Comparison of ENCODE assay signal across 8 mouse cellular contexts in the genomic region with DNA sequence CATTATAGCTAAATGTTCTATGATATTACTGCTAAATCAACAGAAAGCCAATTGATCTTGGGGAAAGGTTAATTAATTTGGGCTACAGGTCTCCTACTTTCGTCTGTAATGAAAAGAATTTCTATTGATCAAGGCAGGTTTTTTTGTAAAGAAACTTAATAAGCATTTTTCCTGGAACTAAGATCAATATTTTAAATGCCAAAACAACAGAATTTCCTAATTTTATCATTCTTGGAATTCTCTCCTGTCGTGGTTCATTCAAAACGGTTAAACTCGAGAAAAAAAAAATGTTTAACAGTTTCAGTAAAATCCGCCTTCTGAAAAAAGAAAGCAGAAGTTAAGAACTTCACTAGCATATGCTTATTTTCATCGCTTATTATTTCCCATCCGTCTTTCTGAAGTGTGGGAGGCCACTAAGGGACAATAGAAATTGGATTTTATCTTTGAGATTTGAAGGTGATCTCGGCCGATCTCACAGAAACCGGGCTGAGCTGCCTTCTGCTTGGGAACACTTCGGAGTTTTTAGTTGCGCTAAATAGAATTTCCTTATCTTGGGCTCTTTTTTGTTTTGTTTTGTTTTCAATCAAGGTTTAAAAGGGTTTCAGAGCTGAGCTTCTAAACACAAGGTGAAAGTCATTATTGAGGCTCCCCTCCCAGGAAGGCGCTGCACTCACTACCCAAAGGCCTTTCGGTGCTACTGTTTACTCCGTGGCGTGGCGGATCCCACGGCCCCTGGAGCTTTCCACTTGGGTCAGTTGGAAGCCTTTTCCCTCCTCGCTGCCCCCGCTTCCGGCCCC. TPM values are rescaled to one million over a fixed set of nuclear protein-coding genes. Genes with fewer than 3 reads are reported as not detected.
DNase-seq lines count a peak whose midpoint lies in the region; ATAC-seq and TF ChIP-seq lines count a peak whose summit lies in the region.
"Had no signal": no experiment of that assay in that cellular context is flagged by ENCODE, and none has a peak within 500 bp of the region (broad histone marks: within the 10 kb centered on the region; RNA-seq: fewer than 3 reads in every experiment).

No protein-coding gene starts in this region.

- no peak overlapping the region for H3K4me2 ChIP-seq in forebrain, postnatal 0 days (ENCODE audit: low read depth)
- peak overlapping the region; percentile 51 for H3K4me2 ChIP-seq in liver, embryonic 14.5 days (ENCODE audit: low read depth)

- H3K4me1 ChIP-seq in forebrain, postnatal 0 days (ENCODE audit: insufficient read depth) = no peaks in the 10 kb centered on the region
- no peaks in the 10 kb centered on the region; a peak in 1 of 4 replicates for H3K4me1 ChIP-seq in liver, embryonic 14.5 days (replicated peaks; ENCODE audit: control insufficient read depth in 2 of 2, insufficient read depth in 2 of 2, low read length in 1 of 2)

- H3K27ac ChIP-seq in forebrain, postnatal 0 days (ENCODE audit: low read depth, low read length) = no peak overlapping the region
- no peak overlapping the region for H3K27ac ChIP-seq in liver, embryonic 14.5 days

- TF ChIP-seq EP300 in liver, embryonic 14.5 days (IDR thresholded peaks at IDR 0.05; ENCODE audit: low read depth) = no peak

- no peak overlapping the region for H3K9ac ChIP-seq in forebrain, postnatal 0 days
- no peak overlapping the region for H3K9ac ChIP-seq in liver, embryonic 14.5 days (replicated peaks)

- peaks cover 69% of the 10 kb centered on the region for H3K27me3 ChIP-seq in forebrain, postnatal 0 days (ENCODE audit: insufficient read depth, low read length)
- peaks cover 81% of the 10 kb centered on the region for H3K27me3 ChIP-seq in liver, embryonic 14.5 days (ENCODE audit: control insufficient read depth, insufficient read depth, low read length)

- peak; percentile 45 for DNase-seq in testis, postnatal 10 days (ENCODE audit: low spot score)
- DNase-seq in testis, postnatal 14 days (ENCODE audit: low spot score) = no peak
- peak; percentile 58 for DNase-seq in forebrain, postnatal 0 days
- DNase-seq in liver, embryonic 14.5 days (ENCODE audit: low read depth in 3 of 3, low spot score in 3 of 3) = no peak
- no peak for DNase-seq in adrenal gland, postnatal 36 days
- DNase-seq in layer of hippocampus, postnatal 14 days (ENCODE audit: low spot score in 2 of 2) = no peak
- no peak for DNase-seq in ovary, postnatal 10 days (ENCODE audit: low spot score)

- H3K36me3 ChIP-seq in forebrain, postnatal 0 days (ENCODE audit: insufficient read depth) = no peaks in the 10 kb centered on the region
- H3K36me3 ChIP-seq in liver, embryonic 14.5 days (replicated peaks; ENCODE audit: control insufficient read depth, insufficient read depth, low read depth) = no peaks in the 10 kb centered on the region

- no peak for ATAC-seq in forebrain, postnatal 0 days
- ATAC-seq in liver, embryonic 14.5 days (ENCODE audit: insufficient read depth) = no peak

- no peaks in the 10 kb centered on the region for H3K9me3 ChIP-seq in forebrain, postnatal 0 days (ENCODE audit: low read length)
- no peaks in the 10 kb centered on the region for H3K9me3 ChIP-seq in liver, embryonic 14.5 days (ENCODE audit: control insufficient read depth, low read length)

- 3% methylated on average over 21 of the region's 21 CpGs for WGBS in forebrain, postnatal 0 days
- 2% methylated on average over 21 of the region's 21 CpGs for WGBS in liver, embryonic 14.5 days (ENCODE audit: insufficient replicate concordance)

- no peak overlapping the region for H3K4me3 ChIP-seq in forebrain, postnatal 0 days (ENCODE audit: low read depth, low read length)
- H3K4me3 ChIP-seq in liver, embryonic 14.5 days (ENCODE audit: insufficient read depth in 1 of 2, low read depth in 2 of 2, low read length in 2 of 2) = peak overlapping the region in 1 of 2 experiments; percentile 36; a peak in 2 of 4 replicates

- no peak for TF ChIP-seq CTCF in forebrain, postnatal 0 days (IDR thresholded peaks at IDR 0.05; ENCODE audit: low read depth)
- TF ChIP-seq CTCF in liver, embryonic 14.5 days (IDR thresholded peaks at IDR 0.05; ENCODE audit: low read depth) = no peak

RNA-seq across cellular contexts. Expression of a gene that starts 8.7 kb away (rescaled TPM):
- total RNA-seq in forebrain, postnatal 0 days (2014; rRNA removed) = 0.08 and 1.2 TPM in 2 replicates
- polyA plus RNA-seq in forebrain, postnatal 0 days (2015; fragmentation: Nextera tagmentation; extraction: Ambion mirVana) = 0.23 and 0.36 TPM in 2 replicates
- polyA plus RNA-seq in liver, embryonic 14.5 days (2012; rRNA removed) = 1.9 and 2.0 TPM in 2 replicates
- polyA plus RNA-seq in liver, embryonic 14.5 days (2014; fragmentation: Nextera tagmentation; extraction: Ambion mirVana) = 0.63 and 1.1 TPM in 2 replicates
- total RNA-seq in adrenal gland, postnatal 36 days (2021) = not detected
- not detected for total RNA-seq in layer of hippocampus, postnatal 14 days (2021)
- total RNA-seq: heart, postnatal 10 days had no signal

RNA-seq across cellular contexts. Expression of a gene that starts 25.9 kb away (rescaled TPM):
- 1.2 TPM in 2 replicates for total RNA-seq in forebrain, postnatal 0 days (2014; rRNA removed)
- polyA plus RNA-seq in forebrain, postnatal 0 days (2015; fragmentation: Nextera tagmentation; extraction: Ambion mirVana) = 0.34 and 0.74 TPM in 2 replicates
- polyA plus RNA-seq in liver, embryonic 14.5 days (2012; rRNA removed) = 0.04 and 0.08 TPM in 2 replicates
- polyA plus RNA-seq in liver, embryonic 14.5 days (2014; fragmentation: Nextera tagmentation; extraction: Ambion mirVana) = 0.04 TPM in 1 of 2 replicates, not detected in the other
- not detected for total RNA-seq in adrenal gland, postnatal 36 days (2021)
- under 1 TPM; 0.30 to 0.48 TPM for total RNA-seq in layer of hippocampus, postnatal 14 days (2021)
- total RNA-seq: heart, postnatal 10 days had no signal

Comparison
In these comparisons a context has a peak if more than half of its experiments do, and no peak if none do; other contexts are left out.
1. DNase-seq: peak in testis, postnatal 10 days (single experiment) and forebrain, postnatal 0 days (single experiment); none in testis, postnatal 14 days (single experiment), liver, embryonic 14.5 days (0 of 3), adrenal gland, postnatal 36 days (0 of 2), layer of hippocampus, postnatal 14 days (0 of 2) and ovary, postnatal 10 days (single experiment).